Mouse (Mus musculus): ENCODE data around the gene Dio3. TPM values are rescaled to one million over a fixed set of nuclear protein-coding genes. Genes with fewer than 3 reads are reported as not detected.

Gene Dio3
- polyA plus RNA-seq (2016; fragmentation: Nextera tagmentation; extraction: Ambion mirVana): 1.9 and 2.3 TPM in 2 replicates

- Histone ChIP-seq H3K4me3 (peak within 1 kb of the TSS; percentile 39), H3K27ac (no peak within 1 kb of the TSS), H3K4me2 (replicated peaks) (peak within 1 kb of the TSS; percentile 62), H3K27me3 (replicated peaks) (peaks cover 100% of the 10 kb centered on the region), H3K36me3 (no peaks in the 10 kb centered on the region), H3K9me3 (no peaks in the 10 kb centered on the region), H3K9ac (no peak within 1 kb of the TSS), H3K4me1 (peaks cover 13% of the 10 kb centered on the region)
- under 1% methylated on average over 34 of the region's 34 CpGs for WGBS
- peak; percentile 29; the same call in 1 of the 2 replicates for ATAC-seq (ENCODE audit: low FRiP score, low read depth)
Measured at GRCm38 (mm10) chr12:110278853-110279252, at the start of gene Dio3. Gene Dio3, plus strand, starts transcription at chr12:110279068.

DNA sequence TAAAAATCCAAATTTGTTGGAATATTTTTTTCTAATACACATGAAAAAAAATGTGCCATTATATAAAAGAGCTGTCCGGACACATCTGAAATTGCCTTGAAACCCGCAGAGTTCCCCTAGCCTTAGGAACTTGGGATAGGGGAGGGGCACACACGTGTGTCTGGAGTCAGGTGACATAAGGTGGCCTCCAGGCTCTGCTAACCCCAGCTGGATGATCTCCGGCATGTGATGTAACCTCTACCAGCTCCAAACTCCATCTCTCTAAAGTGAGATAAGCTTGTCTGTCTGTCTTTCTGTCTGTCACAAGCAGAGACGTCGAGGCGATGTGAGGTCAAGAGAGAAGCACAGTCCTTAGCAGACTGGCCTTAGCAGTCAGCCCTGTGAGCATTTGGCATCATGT is 48.6 kb upstream of the Dio3 start:
- Histone ChIP-seq H3K27me3 (replicated peaks) (no peaks in the 10 kb centered on the region), H3K4me1 (no peaks in the 10 kb centered on the region), H3K4me2 (replicated peaks) (no peak overlapping the region), H3K9me3 (no peaks in the 10 kb centered on the region), H3K36me3 (no peaks in the 10 kb centered on the region), H3K4me3 (no peak overlapping the region), H3K9ac (no peak overlapping the region), H3K27ac (no peak overlapping the region)
- 85% methylated on average over 7 of the region's 7 CpGs for WGBS
- no peak for ATAC-seq (ENCODE audit: low FRiP score, low read depth)

- Histone ChIP-seq H3K4me2 (replicated peaks) (no peak overlapping the region), H3K9ac (no peak overlapping the region), H3K4me1 (no peaks in the 10 kb centered on the region), H3K27me3 (replicated peaks) (no peaks in the 10 kb centered on the region), H3K27ac (no peak overlapping the region), H3K36me3 (no peaks in the 10 kb centered on the region), H3K4me3 (no peak overlapping the region), H3K9me3 (no peaks in the 10 kb centered on the region)
- no peak for ATAC-seq (ENCODE audit: low FRiP score, low read depth)
- 82% methylated on average over 8 of the region's 8 CpGs for WGBS
Measured at GRCm38 (mm10) chr12:110230767-110231166, 48.1 kb upstream of the Dio3 start.

GRCm38 (mm10) chr12:110231709-110232600 is 46.9 kb upstream of the Dio3 start:
- no peaks in the 10 kb centered on the region for H3K9me3 ChIP-seq
- no peaks in the 10 kb centered on the region for H3K36me3 ChIP-seq
- H3K27me3 ChIP-seq (replicated peaks): no peaks in the 10 kb centered on the region
- no peak overlapping the region for H3K9ac ChIP-seq
- no peak overlapping the region for H3K4me2 ChIP-seq (replicated peaks)
- no peak overlapping the region for H3K27ac ChIP-seq
- no peak for ATAC-seq (ENCODE audit: low FRiP score, low read depth)
- no peaks in the 10 kb centered on the region for H3K4me1 ChIP-seq
- no peak overlapping the region for H3K4me3 ChIP-seq
- 44% methylated on average over 13 of the region's 13 CpGs for WGBS

GRCm38 (mm10) chr12:110235908-110236307 is 43.0 kb upstream of the Dio3 start:
- Histone ChIP-seq H3K9ac (no peak overlapping the region), H3K27ac (no peak overlapping the region), H3K4me1 (no peaks in the 10 kb centered on the region), H3K9me3 (no peaks in the 10 kb centered on the region), H3K4me2 (replicated peaks) (no peak overlapping the region), H3K27me3 (replicated peaks) (no peaks in the 10 kb centered on the region), H3K4me3 (no peak overlapping the region), H3K36me3 (no peaks in the 10 kb centered on the region)
- 96% methylated on average over 4 of the region's 4 CpGs for WGBS
- no peak for ATAC-seq (ENCODE audit: low FRiP score, low read depth)

GRCm38 (mm10) chr12:110237046-110237445 is 41.8 kb upstream of the Dio3 start:
- Histone ChIP-seq H3K36me3 (no peaks in the 10 kb centered on the region), H3K9ac (no peak overlapping the region), H3K9me3 (no peaks in the 10 kb centered on the region), H3K27ac (no peak overlapping the region), H3K4me3 (no peak overlapping the region), H3K4me1 (no peaks in the 10 kb centered on the region), H3K4me2 (replicated peaks) (no peak overlapping the region), H3K27me3 (replicated peaks) (no peaks in the 10 kb centered on the region)
- ATAC-seq (ENCODE audit: low FRiP score, low read depth): no peak
- 84% methylated on average over 7 of the region's 7 CpGs for WGBS

GRCm38 (mm10) chr12:110239358-110239757 is 39.5 kb upstream of the Dio3 start:
- no peak overlapping the region for H3K4me2 ChIP-seq (replicated peaks)
- H3K4me1 ChIP-seq: no peaks in the 10 kb centered on the region
- no peak for ATAC-seq (ENCODE audit: low FRiP score, low read depth)
- 84% methylated on average over 5 of the region's 5 CpGs for WGBS
- no peaks in the 10 kb centered on the region for H3K9me3 ChIP-seq
- H3K36me3 ChIP-seq: no peaks in the 10 kb centered on the region
- no peak overlapping the region for H3K27ac ChIP-seq
- no peak overlapping the region for H3K4me3 ChIP-seq
- H3K9ac ChIP-seq: no peak overlapping the region
- H3K27me3 ChIP-seq (replicated peaks): no peaks in the 10 kb centered on the region

DNA sequence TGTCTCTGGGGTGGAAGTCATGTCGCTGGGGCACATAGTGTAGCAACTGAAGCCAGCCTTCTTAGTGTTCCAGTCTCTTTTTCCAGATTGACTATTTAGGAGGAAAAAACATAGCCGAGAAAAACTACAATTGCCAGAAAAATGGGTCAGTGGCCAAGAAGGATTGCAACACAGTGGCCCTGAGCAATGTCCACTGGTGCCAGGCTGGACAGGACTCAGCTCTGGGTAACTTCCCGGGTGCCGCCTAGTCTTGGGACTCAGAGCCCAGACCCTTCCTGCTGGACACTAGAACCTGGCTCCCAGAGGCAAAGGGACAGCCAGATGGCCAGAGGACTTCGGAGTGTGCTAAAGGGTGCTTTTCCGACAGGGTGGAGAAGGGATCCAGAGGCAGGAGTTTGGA is 34.3 kb upstream of the Dio3 start:
- no peak for ATAC-seq (ENCODE audit: low FRiP score, low read depth)
- Histone ChIP-seq H3K4me2 (replicated peaks) (no peak overlapping the region), H3K27ac (no peak overlapping the region), H3K9ac (no peak overlapping the region), H3K27me3 (replicated peaks) (no peaks in the 10 kb centered on the region), H3K36me3 (no peaks in the 10 kb centered on the region), H3K4me3 (no peak overlapping the region), H3K4me1 (no peaks in the 10 kb centered on the region), H3K9me3 (no peaks in the 10 kb centered on the region)
- 94% methylated on average over 6 of the region's 6 CpGs for WGBS

GRCm38 (mm10) chr12:110245461-110245860 is 33.4 kb upstream of the Dio3 start:
- Histone ChIP-seq H3K27me3 (replicated peaks) (no peaks in the 10 kb centered on the region), H3K27ac (no peak overlapping the region), H3K4me3 (no peak overlapping the region), H3K36me3 (no peaks in the 10 kb centered on the region), H3K4me2 (replicated peaks) (no peak overlapping the region), H3K9ac (no peak overlapping the region), H3K9me3 (no peaks in the 10 kb centered on the region), H3K4me1 (no peaks in the 10 kb centered on the region)
- 96% methylated on average over 4 of the region's 4 CpGs for WGBS
- no peak for ATAC-seq (ENCODE audit: low FRiP score, low read depth)

- Histone ChIP-seq H3K27ac (no peak overlapping the region), H3K4me2 (replicated peaks) (no peak overlapping the region), H3K4me1 (no peaks in the 10 kb centered on the region), H3K9me3 (no peaks in the 10 kb centered on the region), H3K9ac (no peak overlapping the region), H3K36me3 (no peaks in the 10 kb centered on the region), H3K27me3 (replicated peaks) (no peaks in the 10 kb centered on the region), H3K4me3 (no peak overlapping the region)
- 26% methylated on average over 10 of the region's 10 CpGs for WGBS
- no peak for ATAC-seq (ENCODE audit: low FRiP score, low read depth)
Measured at GRCm38 (mm10) chr12:110252163-110252575, 26.7 kb upstream of the Dio3 start.

DNA sequence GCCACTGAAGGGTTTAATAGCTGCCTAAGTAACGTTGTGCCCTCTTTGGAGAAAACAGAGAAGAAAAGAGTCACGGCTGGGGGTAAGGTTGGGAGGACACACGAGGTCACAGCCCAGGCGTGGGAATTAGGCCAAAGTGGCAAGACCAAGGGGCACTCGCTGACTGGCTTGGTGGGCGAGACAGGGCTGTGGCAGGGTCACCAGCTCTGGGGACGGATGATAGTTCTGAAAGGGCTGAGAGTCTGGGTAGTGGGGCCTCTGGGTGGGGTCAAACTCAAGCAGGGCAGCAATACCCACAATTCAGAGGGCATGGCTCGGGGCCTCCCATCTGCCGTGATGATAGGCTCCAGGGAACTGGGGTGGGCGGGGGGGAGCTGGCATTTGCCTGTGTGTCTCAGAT is 23.1 kb upstream of the Dio3 start:
- Histone ChIP-seq H3K27ac (no peak overlapping the region), H3K27me3 (replicated peaks) (no peaks in the 10 kb centered on the region), H3K36me3 (no peaks in the 10 kb centered on the region), H3K4me3 (no peak overlapping the region), H3K9ac (no peak overlapping the region), H3K4me2 (replicated peaks) (no peak overlapping the region), H3K4me1 (no peaks in the 10 kb centered on the region), H3K9me3 (no peaks in the 10 kb centered on the region)
- no peak for ATAC-seq (ENCODE audit: low FRiP score, low read depth)
- 55% methylated on average over 10 of the region's 10 CpGs for WGBS

GRCm38 (mm10) chr12:110256478-110257220 is 22.2 kb upstream of the Dio3 start:
- Histone ChIP-seq H3K4me1 (no peaks in the 10 kb centered on the region), H3K9me3 (no peaks in the 10 kb centered on the region), H3K9ac (no peak overlapping the region), H3K4me2 (replicated peaks) (no peak overlapping the region), H3K27ac (no peak overlapping the region), H3K4me3 (no peak overlapping the region), H3K36me3 (no peaks in the 10 kb centered on the region), H3K27me3 (replicated peaks) (no peaks in the 10 kb centered on the region)
- no peak for ATAC-seq (ENCODE audit: low FRiP score, low read depth)
- 49% methylated on average over 14 of the region's 14 CpGs for WGBS
